Mouse (Mus musculus) right cerebral cortex, postnatal 25 days (tissue): ENCODE measurements around the gene Defb28.

Experiments
- DNase-seq: peaks from one replicate; pipeline ENCODE4 v3.0.0; 2022

Defb28 gene

DNA sequence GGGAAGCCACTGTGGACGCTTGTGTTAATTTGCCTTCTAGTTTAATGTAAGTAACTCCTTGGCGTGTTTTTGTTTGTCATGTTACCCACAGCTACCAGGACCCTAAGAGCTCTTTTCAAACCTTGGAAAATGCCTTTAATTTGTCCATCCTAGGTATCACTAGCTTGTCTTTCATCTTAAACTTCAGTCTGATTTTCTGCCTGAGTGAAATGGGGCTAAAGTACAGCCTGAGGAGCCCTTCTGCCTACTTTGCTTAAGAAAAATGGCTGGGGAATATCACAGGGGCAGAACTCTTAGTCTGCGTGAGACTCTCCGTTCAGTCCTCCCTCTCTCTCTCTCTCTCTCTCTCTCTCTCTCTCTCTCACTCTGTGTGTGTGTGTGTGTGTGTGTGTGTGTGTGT is 51.8 kb downstream of the Defb28 start:
- no peak for DNase-seq

DNA sequence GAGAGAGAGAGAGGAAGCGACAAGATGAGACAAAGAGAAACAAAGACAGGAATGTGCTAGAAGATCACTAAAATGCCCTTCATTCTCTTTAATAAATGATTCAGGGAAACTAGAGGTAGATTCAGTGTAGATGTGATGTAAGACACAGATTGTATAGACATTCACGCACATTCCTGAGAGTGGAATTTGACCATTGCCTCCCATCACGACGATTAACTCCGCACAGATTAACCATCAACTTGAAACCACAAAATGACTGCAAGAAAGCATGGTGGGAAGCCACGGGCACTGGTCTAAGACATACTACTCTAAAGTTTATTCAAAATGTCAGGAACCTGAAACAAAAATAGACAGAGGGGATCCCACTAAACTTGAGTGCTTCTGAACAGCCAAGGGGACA is 52.3 kb downstream of the Defb28 start:
- DNase-seq, result no peak
